Mouse (Mus musculus) myocyte (in vitro differentiated cells): ENCODE results near the gene A630023A22Rik.

Source experiments
- CEBPB ChIP-seq: IDR thresholded peaks from 2 replicates; pipeline ENCODE4 v1.6.1; 2011; ENCODE audit warnings: mild to moderate bottlenecking, moderate library complexity; ENCODE audit not compliant: poor library complexity, insufficient read depth, severe bottlenecking
- POLR2A ChIP-seq: IDR thresholded peaks from one replicate; pipeline ENCODE4 v1.6.1; 2011; ENCODE audit warnings: low read depth, mild to moderate bottlenecking, control low read depth, moderate library complexity; ENCODE audit not compliant: insufficient read length
- TCF3 ChIP-seq: IDR thresholded peaks from one replicate; pipeline ENCODE4 v1.6.1; 2011; ENCODE audit warnings: low read depth, control low read depth; ENCODE audit not compliant: insufficient read length
- USF1 ChIP-seq: IDR thresholded peaks from one replicate; pipeline ENCODE4 v1.6.1; 2011; ENCODE audit warnings: low read depth, mild to moderate bottlenecking, control low read depth, moderate library complexity

GRCm38 (mm10) chr14:34086806-34087205, 15.7 kb downstream of the A630023A22Rik start:
- TF ChIP-seq POLR2A = no peak
- TF ChIP-seq USF1 = no peak
- no peak for TF ChIP-seq TCF3
- no peak for TF ChIP-seq CEBPB
